Mouse (Mus musculus): ENCODE data around the gene Git1. TPM values are rescaled to one million over a fixed set of nuclear protein-coding genes. Genes with fewer than 3 reads are reported as not detected.

Gene Git1
- polyA plus RNA-seq, 1 experiment = 65.1 TPM

- peaks cover 74% of the 10 kb centered on the region for H3K4me1 ChIP-seq
Measured at GRCm38 (mm10) chr11:77490451-77490850, 2.9 kb upstream of the Git1 start.

DNA sequence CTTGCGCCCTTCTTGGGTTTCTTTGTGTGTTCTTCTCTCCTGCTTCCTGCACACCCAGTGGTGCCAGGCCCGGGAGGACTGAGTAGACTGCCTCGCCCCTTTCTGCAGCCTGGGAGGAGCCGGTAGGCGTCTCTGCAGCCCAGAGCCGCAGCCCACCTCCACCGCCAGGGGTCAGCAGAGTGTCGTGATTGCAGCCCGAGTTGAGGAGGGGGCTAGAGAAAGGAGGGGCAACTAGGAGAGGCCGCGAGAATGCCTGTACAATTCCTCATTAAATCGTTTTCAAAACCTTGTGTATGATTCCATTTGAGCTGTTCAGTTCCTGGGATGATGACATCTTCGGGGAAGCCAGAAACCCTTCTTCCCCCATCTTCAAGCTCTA lies 2.2 kb upstream of the Git1 start:
- TF ChIP-seq GATA1 (IDR thresholded peaks at IDR 0.05; ENCODE audit: borderline replicate concordance, low read length) = no peak
- TF ChIP-seq FLI1 (IDR thresholded peaks at IDR 0.05; ENCODE audit: low read length) = no peak

More at GRCm38 (mm10) chr11:77490451-77490850, 2.9 kb upstream of the Git1 start:
- Histone ChIP-seq H3K4me3 (replicated peaks) (peak overlapping the region; percentile 99), H3K9me3 (no peaks in the 10 kb centered on the region), H3K36me3 (replicated peaks; ENCODE audit: low read length) (no peaks in the 10 kb centered on the region), H3K27me3 (replicated peaks) (peaks cover 35% of the 10 kb centered on the region)
- TF ChIP-seq GATA1 (IDR thresholded peaks at IDR 0.05; ENCODE audit: borderline replicate concordance, low read length) = no peak

DNA sequence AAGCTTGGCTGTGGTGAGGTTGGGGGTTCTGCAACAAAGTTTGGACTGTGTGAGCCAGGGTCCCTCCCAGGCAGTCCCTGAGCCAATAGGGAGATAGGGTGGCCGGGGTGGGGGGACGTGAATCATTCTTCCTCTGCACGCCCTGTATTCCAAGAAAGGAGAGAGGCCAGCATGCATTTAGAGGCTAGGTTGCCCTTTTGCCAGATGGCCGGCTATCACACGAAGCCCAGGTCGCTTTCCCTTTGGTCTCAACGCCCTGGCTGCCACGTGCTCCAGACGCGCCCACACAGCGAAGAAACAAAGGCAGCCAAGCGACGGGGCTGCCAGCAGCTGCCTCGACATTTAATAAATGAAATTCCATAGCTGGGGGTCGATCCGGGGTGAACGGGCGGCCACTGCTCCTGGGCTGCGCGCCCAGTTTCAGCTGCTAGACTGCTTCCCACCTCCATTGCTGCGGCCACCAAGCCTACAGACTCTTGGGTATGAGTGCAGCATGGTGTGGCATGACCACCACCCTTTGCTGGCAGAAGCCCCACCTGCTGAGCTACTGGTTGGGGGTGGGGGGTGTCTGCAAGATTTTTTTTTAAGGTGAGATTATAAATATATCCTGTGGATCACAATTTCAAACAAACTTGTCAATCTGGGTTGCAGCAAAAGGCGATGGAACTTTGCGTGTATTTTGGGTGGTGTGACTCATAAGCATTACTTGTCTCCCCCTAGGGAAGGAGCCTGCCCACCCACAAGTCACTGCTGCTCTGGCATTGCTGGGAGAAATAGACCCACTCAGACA lies 1.7 kb upstream of the Git1 start:
- peaks cover 85% of the 10 kb centered on the region for H3K4me1 ChIP-seq
- H3K4me3 ChIP-seq (replicated peaks) = peak overlapping the region; percentile 99
- H3K9me3 ChIP-seq = no peaks in the 10 kb centered on the region
- H3K27me3 ChIP-seq (replicated peaks) = peaks cover 28% of the 10 kb centered on the region
- TF ChIP-seq FLI1 (IDR thresholded peaks at IDR 0.05; ENCODE audit: low read length) (no peak), GATA1 (IDR thresholded peaks at IDR 0.05; ENCODE audit: borderline replicate concordance, low read length) (no peak)
- peaks cover 5% of the 10 kb centered on the region for H3K36me3 ChIP-seq (replicated peaks; ENCODE audit: low read length)

More for the DNA sequence above, 2.2 kb upstream of the Git1 start:
- peaks cover 29% of the 10 kb centered on the region for H3K27me3 ChIP-seq (replicated peaks)
- H3K4me3 ChIP-seq (replicated peaks) = peak overlapping the region; percentile 99
- H3K36me3 ChIP-seq (replicated peaks; ENCODE audit: low read length) = peaks cover 5% of the 10 kb centered on the region
- H3K4me1 ChIP-seq = peaks cover 81% of the 10 kb centered on the region
- no peaks in the 10 kb centered on the region for H3K9me3 ChIP-seq

- TF ChIP-seq FLI1 (IDR thresholded peaks at IDR 0.05; ENCODE audit: low read length) = no peak
- no peak for TF ChIP-seq GATA1 (IDR thresholded peaks at IDR 0.05; ENCODE audit: borderline replicate concordance, low read length)
- peaks cover 25% of the 10 kb centered on the region for H3K27me3 ChIP-seq (replicated peaks)
- peaks cover 86% of the 10 kb centered on the region for H3K4me1 ChIP-seq
Measured at GRCm38 (mm10) chr11:77492311-77492871, 971 bp upstream of the Git1 start.

GRCm38 (mm10) chr11:77492911-77493332 lies 440 bp upstream of the Git1 start:
- H3K4me3 ChIP-seq (replicated peaks) = peak overlapping the region; percentile 99
- TF ChIP-seq FLI1 (IDR thresholded peaks at IDR 0.05; ENCODE audit: low read length) (no peak), GATA1 (IDR thresholded peaks at IDR 0.05; ENCODE audit: borderline replicate concordance, low read length) (no peak)
- H3K9me3 ChIP-seq = no peaks in the 10 kb centered on the region
- H3K27me3 ChIP-seq (replicated peaks) = peaks cover 22% of the 10 kb centered on the region
- peaks cover 89% of the 10 kb centered on the region for H3K4me1 ChIP-seq
- peaks cover 12% of the 10 kb centered on the region for H3K36me3 ChIP-seq (replicated peaks; ENCODE audit: low read length)

More at GRCm38 (mm10) chr11:77492311-77492871, 971 bp upstream of the Git1 start:
- Histone ChIP-seq H3K4me3 (replicated peaks) (peak overlapping the region; percentile 99), H3K9me3 (no peaks in the 10 kb centered on the region), H3K36me3 (replicated peaks; ENCODE audit: low read length) (peaks cover 11% of the 10 kb centered on the region)

GRCm38 (mm10) chr11:77494344-77494676 lies 948 bp downstream of the Git1 start:
- no peak for TF ChIP-seq GATA1 (IDR thresholded peaks at IDR 0.05; ENCODE audit: borderline replicate concordance, low read length)
- no peak for TF ChIP-seq FLI1 (IDR thresholded peaks at IDR 0.05; ENCODE audit: low read length)
- Histone ChIP-seq H3K4me1 (peaks cover 89% of the 10 kb centered on the region), H3K36me3 (replicated peaks; ENCODE audit: low read length) (peaks cover 26% of the 10 kb centered on the region), H3K4me3 (replicated peaks) (peak overlapping the region; percentile 99), H3K9me3 (no peaks in the 10 kb centered on the region), H3K27me3 (replicated peaks) (peaks cover 8% of the 10 kb centered on the region)

GRCm38 (mm10) chr11:77494782-77495181 lies 1.4 kb downstream of the Git1 start:
- TF ChIP-seq GATA1 (IDR thresholded peaks at IDR 0.05; ENCODE audit: borderline replicate concordance, low read length) = no peak
- no peak for TF ChIP-seq FLI1 (IDR thresholded peaks at IDR 0.05; ENCODE audit: low read length)
- H3K27me3 ChIP-seq (replicated peaks) = peaks cover 6% of the 10 kb centered on the region
- peaks cover 31% of the 10 kb centered on the region for H3K36me3 ChIP-seq (replicated peaks; ENCODE audit: low read length)
- peak overlapping the region; percentile 99 for H3K4me3 ChIP-seq (replicated peaks)
- H3K4me1 ChIP-seq = peaks cover 92% of the 10 kb centered on the region
- H3K9me3 ChIP-seq = no peaks in the 10 kb centered on the region

DNA sequence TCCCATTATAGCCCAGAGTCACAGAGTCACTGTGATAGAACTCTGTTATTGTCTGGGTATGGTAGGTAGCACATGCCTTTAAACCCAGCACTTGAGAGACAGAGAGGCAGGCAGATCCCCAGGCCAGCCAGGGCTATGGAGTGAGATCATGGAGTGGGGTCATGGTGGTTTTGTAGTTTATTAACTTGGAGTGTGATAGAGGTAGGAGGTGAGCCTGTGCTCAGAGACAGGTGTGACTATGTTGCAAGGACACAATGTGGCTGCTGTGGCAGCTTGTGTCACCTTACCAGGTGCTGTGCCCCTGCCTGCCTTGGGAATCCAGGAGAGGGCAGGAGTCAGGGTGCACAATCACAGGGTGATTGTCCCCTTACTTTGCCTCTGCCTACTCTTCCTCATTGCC lies 2.1 kb downstream of the Git1 start:
- no peak for TF ChIP-seq GATA1 (IDR thresholded peaks at IDR 0.05; ENCODE audit: borderline replicate concordance, low read length)
- TF ChIP-seq FLI1 (IDR thresholded peaks at IDR 0.05; ENCODE audit: low read length) = no peak
- H3K27me3 ChIP-seq (replicated peaks) = no peaks in the 10 kb centered on the region
- H3K4me3 ChIP-seq (replicated peaks) = peak overlapping the region; percentile 74
- peaks cover 38% of the 10 kb centered on the region for H3K36me3 ChIP-seq (replicated peaks; ENCODE audit: low read length)
- no peaks in the 10 kb centered on the region for H3K9me3 ChIP-seq
- peaks cover 92% of the 10 kb centered on the region for H3K4me1 ChIP-seq

DNA sequence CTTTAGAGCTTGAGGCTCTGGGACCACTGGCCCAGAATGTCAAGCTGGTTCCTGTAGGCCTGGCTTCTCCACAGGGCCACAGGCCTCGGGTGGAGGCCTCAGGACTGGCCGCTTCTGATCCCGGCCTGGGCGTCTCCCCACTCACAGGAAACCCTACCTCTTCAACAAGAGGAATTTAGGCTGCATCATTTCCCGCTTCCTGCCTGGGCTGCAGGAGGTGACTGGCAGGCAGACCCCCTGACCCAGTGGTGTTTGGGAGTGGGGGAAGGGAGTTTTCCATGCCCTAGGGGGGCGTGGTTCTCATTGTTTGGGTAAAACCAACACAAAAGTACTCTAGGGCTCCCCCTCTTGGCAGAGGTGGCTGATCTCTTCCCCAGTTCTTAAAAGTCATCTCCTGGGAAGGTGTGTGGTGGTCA lies 4.0 kb downstream of the Git1 start:
- Histone ChIP-seq H3K4me1 (peaks cover 84% of the 10 kb centered on the region), H3K27me3 (replicated peaks) (no peaks in the 10 kb centered on the region), H3K36me3 (replicated peaks; ENCODE audit: low read length) (peaks cover 55% of the 10 kb centered on the region), H3K4me3 (replicated peaks) (peak overlapping the region; percentile 50), H3K9me3 (no peaks in the 10 kb centered on the region)
- no peak for TF ChIP-seq FLI1 (IDR thresholded peaks at IDR 0.05; ENCODE audit: low read length)
- TF ChIP-seq GATA1 (IDR thresholded peaks at IDR 0.05; ENCODE audit: borderline replicate concordance, low read length) = no peak

GRCm38 (mm10) chr11:77497851-77498250 lies 4.5 kb downstream of the Git1 start:
- TF ChIP-seq FLI1 (IDR thresholded peaks at IDR 0.05; ENCODE audit: low read length) (no peak), GATA1 (IDR thresholded peaks at IDR 0.05; ENCODE audit: borderline replicate concordance, low read length) (no peak)
- H3K9me3 ChIP-seq = no peaks in the 10 kb centered on the region
- peaks cover 84% of the 10 kb centered on the region for H3K4me1 ChIP-seq
- no peaks in the 10 kb centered on the region for H3K27me3 ChIP-seq (replicated peaks)
- H3K36me3 ChIP-seq (replicated peaks; ENCODE audit: low read length) = peaks cover 60% of the 10 kb centered on the region
- no peak overlapping the region for H3K4me3 ChIP-seq (replicated peaks)
